Mouse (Mus musculus) megakaryocyte, embryonic 14.5 days (primary cell): ENCODE data around the gene Adam1a.

ENCODE experiments used
- FLI1 ChIP-seq: IDR thresholded peaks from 2 replicates; pipeline ENCODE4 v1.6.1; 2012; ENCODE audit warnings: low read length, inconsistent platforms, mixed read lengths
- GATA1 ChIP-seq: IDR thresholded peaks from 3 replicates; pipeline ENCODE4 v1.6.1; 2012; ENCODE audit warnings: mixed read lengths, low read length, inconsistent platforms, borderline replicate concordance

GRCm38 (mm10) chr5:121493305-121493704, 52.0 kb downstream of the Adam1a start:
- no peak for TF ChIP-seq GATA1
- no peak for TF ChIP-seq FLI1
